Mouse (Mus musculus) thymus, postnatal 4 days (tissue): Measurements from ENCODE around the gene Zfp992.
"Not testable (repeated sequence)": the region's sequence is repeated elsewhere in the genome, so short reads cannot be mapped to it uniquely, and the experiment has no call there.

Experiments used
- DNase-seq: peaks from one replicate; pipeline ENCODE4 v3.0.0; 2021

Zfp992 gene

DNA sequence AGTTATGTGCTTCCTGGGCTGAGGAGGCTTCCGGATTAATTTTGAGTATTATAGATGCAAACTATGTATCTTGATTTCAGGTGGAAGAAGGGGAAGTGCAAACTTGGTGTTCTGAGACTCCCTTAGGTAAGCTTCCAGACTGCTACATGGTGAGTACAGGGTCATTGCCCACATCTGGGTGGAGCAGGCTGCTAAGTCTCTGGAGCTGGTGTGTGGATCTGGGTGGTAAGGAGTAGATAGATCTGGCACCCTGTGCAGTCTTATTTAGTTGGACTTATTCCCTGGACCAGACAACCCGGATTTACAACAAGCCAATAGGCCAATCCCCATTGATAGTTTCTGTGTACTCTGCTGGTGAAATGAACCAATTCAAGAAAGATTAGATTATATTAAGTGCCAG, at the start of gene Zfp992:
Gene Zfp992 (plus strand): TSS at position 74 of the 400 bp plus-strand sequence.
- not testable (repeated sequence) for DNase-seq

DNA sequence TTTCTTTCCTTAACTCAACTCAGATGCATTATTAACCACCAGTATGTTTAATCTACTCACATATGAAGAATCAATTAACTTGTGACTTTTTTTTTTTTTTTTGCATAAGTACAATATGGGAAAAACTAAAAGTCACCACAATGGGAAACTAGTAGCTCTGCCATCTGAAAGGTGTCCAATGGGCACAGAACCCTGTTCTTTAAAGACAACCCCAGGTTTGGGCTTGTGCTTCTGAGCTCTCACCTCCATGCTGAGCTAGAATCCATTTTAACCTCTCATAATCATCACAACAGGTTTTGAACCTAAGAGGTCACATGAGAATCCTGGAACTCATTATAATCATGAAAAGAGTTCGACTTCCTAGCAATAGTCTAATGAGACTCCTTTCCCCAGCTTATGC, 19.4 kb upstream of the Zfp992 start:
- not testable (repeated sequence) for DNase-seq

DNA sequence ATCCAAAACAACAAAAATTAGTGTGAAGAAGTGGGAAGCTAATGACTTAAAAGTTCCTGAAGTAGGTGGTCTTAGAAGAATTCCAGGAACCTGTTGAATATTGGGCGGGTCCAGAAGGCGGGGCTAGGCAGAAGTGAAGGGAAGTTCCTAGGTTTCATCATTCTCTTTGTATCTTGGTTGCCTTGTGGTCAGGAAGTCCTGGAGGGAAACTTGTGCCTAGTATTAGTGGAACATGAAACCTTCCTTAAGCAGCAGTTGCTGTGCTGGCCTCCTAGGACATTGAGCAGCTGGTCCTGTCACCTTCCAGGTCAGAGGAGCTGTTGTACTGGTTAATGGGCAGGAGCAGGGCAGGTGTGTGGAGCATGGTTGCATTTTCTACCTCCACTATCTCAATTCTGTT, 17.9 kb upstream of the Zfp992 start:
- DNase-seq = not testable (repeated sequence)

DNA sequence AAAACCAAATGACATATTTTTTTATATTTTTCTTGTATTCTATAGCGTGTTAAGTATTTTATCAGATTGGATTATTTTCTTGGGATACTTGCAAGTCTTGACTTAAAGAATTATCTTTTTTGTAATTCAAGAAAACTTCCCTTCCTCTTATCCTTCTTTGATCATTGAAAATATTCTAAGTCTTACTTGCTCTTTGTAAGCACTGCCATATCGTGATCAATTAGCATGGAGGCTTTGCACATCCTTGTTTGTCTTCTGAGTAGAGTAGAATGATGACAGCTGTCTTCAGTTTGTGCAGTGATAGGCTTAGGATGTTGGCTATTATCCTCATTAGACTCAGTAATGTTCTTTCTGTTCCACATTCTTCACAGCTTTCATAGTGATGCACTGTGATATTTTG, 13.3 kb upstream of the Zfp992 start:
- DNase-seq = not testable (repeated sequence)

DNA sequence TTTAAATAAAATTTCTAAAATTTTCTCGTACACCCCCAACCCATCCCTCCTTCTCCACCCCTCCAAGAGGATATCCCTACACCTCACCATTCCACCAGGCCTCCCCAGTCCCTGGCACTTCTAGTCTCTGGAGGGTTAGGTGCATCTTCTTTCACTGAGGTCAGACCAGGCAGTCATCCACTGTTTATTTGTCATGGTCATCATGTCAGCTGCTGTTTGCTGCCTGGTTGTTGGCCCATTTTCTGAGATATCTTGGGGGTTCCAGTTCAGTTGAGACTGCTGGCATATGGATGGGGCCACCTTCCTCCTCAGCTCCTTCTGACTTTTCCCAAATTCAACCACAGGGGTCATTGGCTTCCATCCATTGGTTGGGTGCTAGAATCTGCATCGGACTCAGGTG, 11.6 kb upstream of the Zfp992 start:
- not testable (repeated sequence) for DNase-seq

DNA sequence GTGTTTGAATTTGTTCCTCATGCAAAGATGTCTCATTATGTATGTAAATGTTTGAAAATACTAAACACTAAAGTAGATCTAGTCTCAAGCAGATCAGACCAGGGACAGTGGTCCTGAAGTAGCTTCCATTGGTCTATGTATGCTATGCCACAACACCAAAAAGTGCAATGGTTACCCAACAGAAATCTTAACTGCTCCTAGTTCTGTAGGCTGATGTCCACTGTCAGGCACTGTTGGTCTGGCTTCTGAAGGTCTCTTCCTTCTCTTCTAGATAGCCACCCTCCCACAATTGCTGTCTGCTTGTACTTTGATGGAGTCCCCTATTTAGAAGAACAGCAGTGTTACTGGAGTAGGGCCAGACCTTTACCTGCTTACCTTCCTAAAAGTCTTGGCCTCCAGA, 4.5 kb upstream of the Zfp992 start:
- DNase-seq = not testable (repeated sequence)

DNA sequence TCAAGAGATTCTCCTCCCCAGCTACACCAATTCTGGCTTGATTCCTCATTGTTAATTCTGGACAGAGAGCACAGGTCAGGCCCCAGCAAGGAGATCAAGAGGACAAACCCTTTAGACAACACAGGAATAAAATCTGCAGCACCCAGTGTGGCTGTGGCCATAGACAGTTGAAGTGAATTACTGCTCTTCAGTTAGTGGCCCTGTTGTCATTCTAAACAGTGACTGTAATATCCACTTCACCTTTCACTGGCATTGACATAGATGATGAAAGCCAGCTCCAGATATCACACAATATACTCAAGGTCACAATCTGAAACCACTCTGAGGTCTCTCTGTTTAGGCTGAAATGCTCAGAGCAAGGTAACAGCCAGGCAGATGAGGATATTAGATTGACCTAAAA, 3.7 kb upstream of the Zfp992 start:
- not testable (repeated sequence) for DNase-seq

DNA sequence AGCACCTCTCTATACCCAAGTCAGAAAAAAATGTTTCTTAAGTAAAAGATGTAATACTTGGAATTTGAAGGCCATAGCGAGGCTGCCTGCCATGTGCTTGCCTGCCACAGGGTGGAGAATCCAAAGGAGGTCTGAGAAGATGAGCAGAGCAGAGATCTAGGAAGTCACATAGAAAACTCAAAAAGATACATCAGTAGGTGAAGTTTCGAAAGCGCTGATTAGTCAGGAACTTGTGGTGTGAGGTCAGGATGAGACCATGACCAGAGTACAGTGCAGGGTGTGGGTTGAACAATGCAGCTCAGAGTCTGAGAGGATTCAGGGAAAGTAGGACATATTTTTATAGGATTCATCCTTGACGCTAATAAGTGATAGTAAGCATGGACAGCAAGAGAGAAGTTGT, 2.7 kb upstream of the Zfp992 start:
- not testable (repeated sequence) for DNase-seq

DNA sequence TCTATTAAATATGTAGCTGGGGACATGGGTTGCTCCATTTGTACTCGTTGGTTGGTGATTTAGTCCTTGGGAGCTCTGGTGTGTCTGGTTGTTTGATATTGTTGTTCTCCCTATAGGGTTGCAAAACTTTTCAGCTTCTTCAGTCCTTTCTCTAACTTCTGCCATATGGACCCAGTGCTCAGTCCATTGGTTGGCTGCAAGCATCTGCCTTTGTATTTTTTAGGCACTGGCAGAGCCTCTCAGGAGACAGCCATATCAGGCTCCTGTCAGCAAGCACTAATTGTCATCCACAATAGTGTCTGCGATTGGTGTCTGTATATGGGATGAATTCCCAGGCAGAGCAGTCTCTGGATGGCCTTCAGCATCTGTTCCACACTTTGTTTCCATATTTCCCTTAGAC, 1.8 kb upstream of the Zfp992 start:
- DNase-seq = not testable (repeated sequence)

DNA sequence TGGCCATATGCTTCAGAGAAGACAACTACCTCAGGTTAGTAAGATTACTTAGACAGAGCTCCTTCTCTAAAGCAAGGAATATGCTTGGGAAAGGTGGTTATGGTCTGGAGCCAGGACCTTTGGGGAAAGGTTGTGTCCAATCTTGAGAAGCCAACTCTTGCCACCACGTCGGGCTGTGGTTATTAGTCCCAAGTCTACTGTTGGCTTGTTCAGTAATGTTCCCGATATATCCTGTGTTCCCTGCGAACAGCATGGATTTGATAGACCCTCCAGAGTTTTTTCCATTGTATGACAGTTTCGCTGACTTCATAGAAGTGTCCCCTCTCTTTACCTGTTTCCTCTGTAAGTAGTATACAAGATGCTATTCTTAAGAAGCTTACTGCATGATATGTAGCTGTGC, 888 bp downstream of the Zfp992 start:
- not testable (repeated sequence) for DNase-seq

DNA sequence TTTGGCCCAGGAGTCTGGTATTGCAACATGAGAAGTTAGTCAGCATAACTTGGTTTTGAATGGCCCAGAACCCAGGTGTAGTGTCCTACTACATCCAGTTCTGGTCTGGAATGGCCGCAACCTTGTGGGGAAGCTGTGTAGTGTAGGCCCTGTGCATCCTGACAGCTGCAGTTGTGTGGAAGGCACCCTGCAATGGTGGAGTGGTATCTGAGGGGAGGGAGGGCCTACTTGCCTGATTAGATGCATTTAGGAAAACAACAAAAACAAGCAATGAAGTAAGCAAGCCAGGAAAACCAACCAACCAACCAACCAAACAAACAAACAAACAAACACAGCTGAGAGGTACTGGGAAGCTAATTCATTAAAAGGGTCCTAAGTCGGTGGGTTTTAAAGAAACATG, 3.8 kb downstream of the Zfp992 start:
- not testable (repeated sequence) for DNase-seq

DNA sequence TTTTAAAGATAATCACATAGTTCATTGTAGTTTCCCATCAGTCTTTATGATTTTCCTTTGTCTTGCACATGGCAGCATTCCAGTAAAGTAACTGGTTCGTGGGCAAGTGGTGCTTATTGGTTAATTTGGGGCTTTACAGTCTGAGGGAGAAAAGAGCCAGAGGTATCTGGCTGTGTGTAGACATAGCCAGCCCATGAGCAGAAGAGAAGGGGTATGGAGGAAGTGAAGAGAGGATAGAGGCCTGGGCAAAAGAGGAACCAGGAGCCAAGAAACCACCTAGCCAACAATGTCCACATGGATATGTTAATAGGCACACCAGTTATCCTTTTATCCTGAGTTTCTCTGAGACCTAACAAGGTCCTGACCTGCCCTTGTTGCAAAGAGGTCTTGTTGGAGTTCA, 5.3 kb downstream of the Zfp992 start:
- DNase-seq = not testable (repeated sequence)

DNA sequence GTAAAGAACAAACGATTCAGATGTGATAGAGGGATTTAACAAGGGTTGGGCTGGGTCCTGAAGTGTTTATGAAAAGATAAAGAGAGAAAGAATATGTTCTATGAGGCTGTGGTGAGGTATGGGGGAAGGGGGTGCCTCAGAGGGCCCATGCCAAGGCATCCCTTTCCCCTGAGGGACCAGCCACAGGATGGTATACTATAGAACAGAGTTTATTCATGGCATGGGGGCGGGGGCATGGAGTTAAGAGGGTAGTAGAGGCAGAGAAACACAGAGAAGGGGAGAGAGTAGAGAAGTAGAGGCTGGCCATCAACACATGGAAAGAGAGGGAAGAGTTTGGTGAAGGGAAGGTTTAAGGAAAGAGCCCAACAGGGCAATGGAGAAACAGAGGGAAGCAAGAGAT, 6.1 kb downstream of the Zfp992 start:
- no peak for DNase-seq

DNA sequence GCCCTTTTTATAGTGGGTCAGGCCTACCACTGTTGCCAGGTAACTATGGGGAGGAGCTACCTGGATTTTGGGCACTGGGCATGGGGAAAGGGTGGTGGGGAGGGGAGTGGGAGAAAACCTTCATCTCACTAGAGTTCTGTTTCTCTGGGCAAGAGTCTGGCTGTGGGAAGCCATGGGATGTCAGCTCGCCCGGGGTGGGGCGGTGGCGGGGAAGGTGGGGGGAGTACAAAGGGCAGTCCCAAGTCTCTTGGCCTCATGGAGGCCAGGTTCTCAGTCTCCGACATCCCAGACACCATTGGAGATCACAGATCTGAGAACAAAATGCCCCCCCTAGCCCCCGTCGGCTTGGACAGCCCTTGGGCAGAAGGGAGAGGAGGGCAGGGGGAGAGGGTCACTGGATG, 6.5 kb downstream of the Zfp992 start:
- DNase-seq = peak; percentile 14

DNA sequence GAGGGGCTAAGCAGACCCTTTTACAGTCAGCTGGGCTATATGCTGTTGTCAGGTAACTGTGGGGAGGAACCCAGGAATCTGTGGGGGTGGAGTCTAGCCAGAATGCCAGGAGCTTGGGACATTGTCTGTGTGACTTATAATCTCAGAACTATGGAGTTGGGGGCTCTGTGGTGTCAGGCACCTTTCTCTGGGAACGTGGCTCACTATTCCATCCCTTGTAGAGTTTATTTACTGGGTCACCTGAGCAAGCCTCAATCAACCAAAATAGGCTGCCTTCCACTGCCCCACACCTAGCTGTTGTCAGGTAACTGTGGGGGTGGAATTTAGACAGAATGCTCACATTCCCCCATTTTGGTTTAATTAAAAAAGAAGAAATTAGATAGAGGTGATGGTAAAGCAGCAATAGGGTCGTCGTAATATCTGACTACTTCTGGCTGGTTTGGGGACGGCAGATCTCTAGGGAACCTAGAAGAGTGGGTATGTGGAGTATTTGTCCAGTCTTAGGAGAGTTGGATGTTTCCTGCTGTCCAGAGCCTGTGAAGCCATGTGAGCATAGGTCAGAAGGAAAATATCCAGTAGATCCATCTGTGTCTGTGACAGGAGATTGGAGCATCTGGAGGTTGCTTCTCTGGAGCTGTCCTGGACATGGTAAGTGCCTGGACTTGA, 7.4 kb downstream of the Zfp992 start:
- DNase-seq = no peak

DNA sequence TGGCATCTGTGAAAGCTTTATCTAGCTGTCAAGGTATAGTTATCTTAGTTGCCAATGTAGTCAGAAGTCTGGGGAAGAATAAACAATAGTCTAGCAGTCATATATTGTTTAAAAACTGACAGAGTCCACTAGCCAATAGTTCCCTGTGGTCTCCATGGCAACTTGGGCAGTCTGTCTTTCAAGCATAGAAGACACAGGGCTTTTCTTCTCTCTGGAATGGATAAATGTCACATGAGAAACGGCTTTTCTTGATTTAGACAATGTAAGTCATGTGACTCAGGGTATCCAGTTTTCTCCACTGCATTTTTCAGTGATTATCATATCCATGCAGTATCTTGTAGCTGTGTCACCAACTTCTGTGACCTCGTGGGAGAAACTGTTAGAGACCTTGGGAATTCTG, 8.3 kb downstream of the Zfp992 start:
- DNase-seq = no peak

DNA sequence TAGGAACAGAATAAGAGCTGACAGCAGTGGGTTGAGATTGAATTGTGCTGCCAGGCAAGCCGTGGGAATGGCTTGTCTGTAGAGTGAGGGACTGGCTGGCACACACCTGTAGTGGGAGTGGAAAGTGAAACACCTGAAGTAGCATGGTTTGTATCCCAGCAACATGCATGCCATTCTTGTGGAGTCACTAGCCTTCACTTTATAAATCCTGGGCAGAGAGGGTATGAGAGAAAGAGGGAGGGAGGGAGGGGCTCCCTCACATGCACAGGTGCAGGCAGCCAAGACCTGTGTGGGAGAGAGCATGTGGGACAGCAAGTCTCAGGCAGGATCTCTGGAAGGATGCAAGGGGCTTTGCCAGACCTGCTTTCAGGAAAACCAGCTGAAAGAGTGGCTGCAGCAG, 8.9 kb downstream of the Zfp992 start:
- DNase-seq = no peak

DNA sequence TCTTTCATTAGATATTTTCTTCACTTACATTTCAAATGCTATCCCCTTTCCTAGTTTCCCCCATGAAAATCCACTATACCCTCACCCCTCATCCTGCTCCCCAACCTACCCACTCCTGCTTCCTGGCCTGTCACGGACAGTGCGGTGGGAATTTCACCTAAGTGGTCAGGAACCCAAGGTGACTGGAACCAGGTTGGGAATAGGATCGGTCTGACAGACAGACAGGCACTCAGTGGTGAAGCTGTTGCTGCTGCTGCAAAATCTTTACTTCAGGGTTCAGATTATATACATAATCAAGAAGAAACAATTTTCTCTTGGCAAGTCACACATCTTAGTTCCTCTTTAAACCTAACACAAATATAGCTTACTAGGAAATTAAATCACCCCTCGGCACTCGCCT, 11.0 kb downstream of the Zfp992 start:
- not testable (repeated sequence) for DNase-seq

DNA sequence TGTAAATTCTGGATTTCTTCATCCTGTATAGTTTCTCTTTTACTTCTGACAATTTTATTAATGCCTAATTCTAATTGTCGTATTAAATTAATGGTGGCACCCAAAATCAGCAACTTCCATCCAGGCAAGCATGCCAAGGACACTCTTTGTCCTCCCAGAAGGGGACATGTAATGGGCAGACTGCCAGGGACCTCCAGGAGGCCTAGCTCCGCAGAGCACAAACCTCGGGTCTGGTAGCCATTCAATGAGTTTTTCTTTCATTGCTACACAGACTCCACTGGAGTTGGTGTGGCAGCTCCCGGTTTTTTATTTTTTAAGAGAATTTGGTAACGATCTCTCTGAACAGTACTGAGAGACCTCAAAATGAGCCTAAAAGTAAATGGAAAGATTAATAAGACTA, 11.9 kb downstream of the Zfp992 start:
- DNase-seq = not testable (repeated sequence)

DNA sequence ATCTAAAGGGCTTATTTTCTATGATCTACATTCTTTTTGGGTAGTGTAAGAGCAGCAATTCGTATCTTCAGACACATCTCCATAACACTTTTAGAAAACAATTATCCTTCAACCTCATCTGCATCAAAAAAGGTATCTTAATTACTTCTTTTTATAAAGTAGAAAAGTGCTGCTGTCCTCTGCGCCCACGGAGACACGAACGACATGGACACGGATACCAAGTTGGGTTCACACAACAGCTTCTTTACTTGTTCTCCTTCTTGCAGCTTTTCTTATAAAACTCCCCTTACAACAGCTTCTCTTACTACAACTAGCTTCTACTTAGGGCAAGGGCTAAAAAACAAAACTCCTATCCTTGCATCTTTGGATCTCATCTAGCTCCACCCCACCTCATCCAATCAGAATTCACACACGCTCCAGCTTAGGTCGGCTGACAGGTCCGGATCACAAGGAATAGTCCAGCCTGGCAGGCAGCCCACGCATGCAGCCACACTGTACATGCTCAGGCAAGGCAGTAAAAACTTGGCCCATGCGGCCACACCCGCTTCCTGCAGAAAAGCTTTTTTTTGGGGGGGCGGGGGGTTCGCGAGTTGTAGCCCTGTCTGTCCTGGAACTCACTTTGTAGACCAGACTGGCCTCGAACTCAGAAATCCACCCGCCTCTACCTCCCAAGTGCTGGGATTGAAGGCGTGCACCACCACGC, 15.0 kb downstream of the Zfp992 start:
- not testable (repeated sequence) for DNase-seq

DNA sequence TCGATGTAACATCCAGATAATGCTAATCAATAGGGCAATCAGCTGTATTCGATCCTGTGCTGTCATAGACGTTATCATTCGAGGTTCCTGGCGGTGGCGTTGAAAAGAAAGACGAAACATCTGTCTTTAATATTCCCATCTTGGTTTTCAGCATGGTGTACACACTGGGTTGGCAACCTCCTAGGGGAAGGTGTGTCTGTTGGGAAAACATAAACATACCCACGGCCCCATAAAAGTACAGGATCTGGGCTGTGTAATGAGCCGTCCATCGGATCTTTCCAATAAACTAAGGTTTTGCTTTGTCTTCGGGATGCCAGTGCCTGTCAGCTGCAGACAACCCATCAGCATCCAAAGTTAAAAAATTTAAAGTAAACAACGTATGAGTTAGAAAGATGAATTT, 21.2 kb downstream of the Zfp992 start:
- not testable (repeated sequence) for DNase-seq

DNA sequence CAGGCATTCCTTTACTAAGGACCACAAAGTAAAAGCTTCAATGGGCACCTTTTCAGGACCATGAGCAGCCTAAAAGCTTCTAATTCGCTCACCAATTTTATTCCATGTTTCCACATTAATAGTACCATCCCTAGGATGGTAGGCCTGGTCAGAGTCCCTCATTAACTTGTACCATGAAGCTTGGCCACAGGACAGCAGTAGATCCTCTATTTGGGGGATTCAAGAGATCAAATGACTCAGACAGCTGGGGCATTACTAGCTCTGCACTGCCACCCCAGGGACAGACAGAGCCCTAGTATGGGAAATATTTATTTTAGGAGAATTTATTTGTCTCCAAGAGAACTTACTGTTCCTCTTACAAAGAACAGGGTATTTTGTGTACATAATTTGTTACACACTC, 25.4 kb downstream of the Zfp992 start:
- not testable (repeated sequence) for DNase-seq

DNA sequence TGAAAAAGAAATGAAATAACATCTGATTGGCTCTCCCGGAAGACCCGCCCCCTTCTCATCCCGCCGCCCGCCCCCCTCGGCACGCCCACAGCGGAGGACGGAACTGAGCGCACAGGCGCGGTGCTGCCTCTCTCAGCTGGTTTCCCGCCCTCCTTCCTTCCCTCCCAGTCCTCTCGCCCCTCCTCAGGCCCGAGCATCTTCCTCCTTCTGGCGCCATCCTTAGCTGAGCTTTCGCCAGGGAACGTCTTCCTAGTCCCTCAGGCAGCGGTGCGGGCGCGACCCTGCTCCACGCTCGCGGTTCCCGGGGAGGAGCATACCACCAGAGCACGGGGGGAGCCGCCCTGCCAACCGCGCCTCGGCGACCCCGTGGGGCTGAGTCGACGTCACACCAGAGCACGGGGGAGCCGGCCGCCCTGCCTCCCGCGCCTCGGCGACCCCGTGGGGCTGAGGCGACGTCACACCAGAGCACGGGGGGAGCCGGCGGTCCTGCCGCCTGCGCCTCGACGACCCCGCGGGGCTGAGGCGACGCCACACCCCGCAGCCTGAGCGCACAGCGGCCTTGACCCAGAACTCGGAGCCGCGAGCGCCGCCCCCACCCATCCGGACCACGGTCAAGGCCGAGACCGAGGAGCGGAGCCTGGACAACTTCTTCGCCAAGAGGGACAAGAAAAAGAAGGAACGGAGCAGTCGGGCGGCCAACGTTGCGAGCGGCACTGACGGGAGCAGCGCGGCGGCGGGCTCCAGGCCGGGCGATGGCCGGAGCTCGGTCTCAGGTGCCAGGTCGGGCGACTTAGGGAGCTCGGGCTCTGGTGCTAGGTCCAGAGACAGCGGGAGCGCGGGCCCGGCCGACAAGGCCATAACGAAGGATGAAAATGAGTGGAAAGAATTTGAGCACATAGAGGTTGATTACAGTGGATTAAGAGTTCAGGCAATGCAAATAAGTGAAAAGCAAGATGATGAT, 26.2 kb downstream of the Zfp992 start:
- not testable (repeated sequence) for DNase-seq
